Mouse (Mus musculus) T-helper 17 cell (primary cell): Measurements from ENCODE around the gene Plin5.
"Not testable (repeated sequence)": the region's sequence is repeated elsewhere in the genome, so short reads cannot be mapped to it uniquely, and the experiment has no call there.

Experiments
- in situ Hi-C, 2 experiments: fragments of 300-600 bp; cut with MboI, MseI; formaldehyde crosslinking; loops; 1 replicate in 1 of 2; 2 replicates in 1 of 2; pipeline ENCODE4 v1.15.1; 2025; ENCODE audit warnings: high pct_unique_total_duplicates in 2 of 2

The Plin5 gene

GRCm38 (mm10) chr17:56108334-56109044, 8.9 kb downstream of the Plin5 start:
- in situ Hi-C loops, result no loop called here

GRCm38 (mm10) chr17:56107736-56108135, 9.7 kb downstream of the Plin5 start:
- in situ Hi-C loops, result no loop called here

- in situ Hi-C loops, result no loop called here
Measured at GRCm38 (mm10) chr17:56106981-56107380, 10.4 kb downstream of the Plin5 start.

GRCm38 (mm10) chr17:56106436-56106835, 11.0 kb downstream of the Plin5 start:
- in situ Hi-C loops, result not testable (repeated sequence)

GRCm38 (mm10) chr17:56104821-56105220, 12.6 kb downstream of the Plin5 start:
- in situ Hi-C loops, result not testable (repeated sequence)

- in situ Hi-C loops, result no loop called here
Measured at GRCm38 (mm10) chr17:56103465-56104285, 13.7 kb downstream of the Plin5 start.

GRCm38 (mm10) chr17:56102927-56103326, 14.5 kb downstream of the Plin5 start:
- in situ Hi-C loops, result no loop called here

- in situ Hi-C loops, result no loop called here
Measured at GRCm38 (mm10) chr17:56102158-56102557, 15.2 kb downstream of the Plin5 start.

GRCm38 (mm10) chr17:56100811-56101210, 16.6 kb downstream of the Plin5 start:
- in situ Hi-C loops, result no loop called here

- in situ Hi-C loops, result no loop called here
Measured at GRCm38 (mm10) chr17:56098711-56099572, 18.5 kb downstream of the Plin5 start.

GRCm38 (mm10) chr17:56098180-56098579, 19.2 kb downstream of the Plin5 start:
- in situ Hi-C loops, result no loop called here

- in situ Hi-C loops, result no loop called here
Measured at GRCm38 (mm10) chr17:56096883-56097282, 20.5 kb downstream of the Plin5 start.

- in situ Hi-C loops, result no loop called here
Measured at GRCm38 (mm10) chr17:56092794-56093193, 24.6 kb downstream of the Plin5 start.

- in situ Hi-C loops, result no loop called here
Measured at GRCm38 (mm10) chr17:56092312-56092711, 25.1 kb downstream of the Plin5 start.

- in situ Hi-C loops, result no loop called here
Measured at GRCm38 (mm10) chr17:56080781-56081585, 36.4 kb downstream of the Plin5 start.

GRCm38 (mm10) chr17:56079921-56080320, 37.5 kb downstream of the Plin5 start:
- in situ Hi-C loops, result no loop called here

- in situ Hi-C loops, result no loop called here
Measured at GRCm38 (mm10) chr17:56078880-56079795, 38.3 kb downstream of the Plin5 start, which contains the start of gene Hdgfl2. TSS of gene Hdgfl2 (plus strand) at chr17:56079634.

GRCm38 (mm10) chr17:56078361-56078760, 39.0 kb downstream of the Plin5 start:
- in situ Hi-C loops, result not testable (repeated sequence)

GRCm38 (mm10) chr17:56077523-56077922, 39.9 kb downstream of the Plin5 start:
- in situ Hi-C loops, result no loop called here

- in situ Hi-C loops, result no loop called here
Measured at GRCm38 (mm10) chr17:56074827-56075208, 42.6 kb downstream of the Plin5 start, which contains the start of gene Ubxn6. TSS of gene Ubxn6 (minus strand) at chr17:56075028.
